Mouse (Mus musculus) cerebellum, adult 11 months (tissue): ENCODE results near the gene Ror1.
A peak's percentile ranks its signal among the peaks of the same experiment; 100 is the strongest.

Experiments used
- DNase-seq: peaks from one replicate; pipeline ENCODE4 v3.0.0; 2022

The Ror1 gene

GRCm38 (mm10) chr4:100393374-100394061 lies 297.9 kb downstream of the Ror1 start:
- no peak for DNase-seq

DNA sequence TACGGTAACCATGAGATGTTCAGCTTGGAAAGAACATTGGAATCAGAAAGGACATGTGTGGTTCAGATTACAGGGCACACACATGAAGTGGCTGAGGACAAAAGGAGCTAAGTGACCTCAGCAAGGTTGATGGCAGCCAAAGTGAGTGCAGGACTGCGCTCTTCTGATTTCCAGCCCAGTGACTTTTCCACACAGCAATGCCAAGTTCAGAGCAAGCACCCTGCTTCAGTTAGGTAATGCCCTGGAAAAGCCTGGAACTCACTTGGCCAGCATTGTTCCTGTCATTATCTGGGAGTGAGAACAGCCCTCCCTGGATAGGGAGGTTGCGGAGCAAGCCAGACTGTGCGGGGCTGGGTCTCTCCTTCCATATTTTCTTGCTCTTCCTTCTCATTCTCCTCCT lies 299.8 kb downstream of the Ror1 start:
- no peak for DNase-seq

DNA sequence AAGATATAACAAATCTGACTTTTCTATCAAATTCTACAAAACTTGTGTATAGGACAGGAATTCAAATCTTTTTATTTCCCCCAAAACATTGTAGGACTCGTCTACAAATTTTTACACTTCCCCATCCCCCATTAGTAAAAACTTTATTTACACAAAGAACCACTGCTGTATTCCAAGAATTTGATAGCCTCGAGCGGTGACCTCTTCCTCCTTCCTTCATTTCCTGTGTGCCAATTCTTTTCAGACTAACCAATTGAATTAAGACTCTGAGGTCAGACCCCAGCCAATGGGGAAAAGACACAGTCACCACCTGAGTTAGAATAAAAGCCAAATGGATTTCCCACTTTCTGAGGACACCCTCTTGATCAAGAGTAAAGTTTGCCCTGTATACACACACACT lies 302.5 kb downstream of the Ror1 start:
- no peak for DNase-seq

DNA sequence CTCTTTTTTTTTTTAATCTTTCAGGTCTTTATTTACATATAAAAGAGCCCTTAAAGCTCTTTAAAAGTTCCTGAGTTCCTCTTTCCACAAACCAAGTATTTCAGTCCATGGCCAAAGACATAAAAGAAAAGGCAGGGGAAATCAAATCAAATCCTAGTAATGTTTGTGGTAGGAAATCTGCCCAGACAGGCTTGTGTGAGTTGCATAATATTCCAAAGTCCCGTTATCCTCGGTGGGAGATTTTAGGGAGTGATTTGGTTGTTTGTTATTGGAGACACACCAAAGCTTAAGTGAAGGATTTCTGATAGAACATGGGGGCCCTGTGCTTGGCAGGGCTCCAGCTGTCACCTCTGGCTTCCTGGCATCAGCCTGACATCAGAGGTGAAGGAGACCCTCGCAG lies 305.5 kb downstream of the Ror1 start:
- no peak for DNase-seq

- no peak for DNase-seq
Measured at GRCm38 (mm10) chr4:100401581-100402470, 306.2 kb downstream of the Ror1 start.

DNA sequence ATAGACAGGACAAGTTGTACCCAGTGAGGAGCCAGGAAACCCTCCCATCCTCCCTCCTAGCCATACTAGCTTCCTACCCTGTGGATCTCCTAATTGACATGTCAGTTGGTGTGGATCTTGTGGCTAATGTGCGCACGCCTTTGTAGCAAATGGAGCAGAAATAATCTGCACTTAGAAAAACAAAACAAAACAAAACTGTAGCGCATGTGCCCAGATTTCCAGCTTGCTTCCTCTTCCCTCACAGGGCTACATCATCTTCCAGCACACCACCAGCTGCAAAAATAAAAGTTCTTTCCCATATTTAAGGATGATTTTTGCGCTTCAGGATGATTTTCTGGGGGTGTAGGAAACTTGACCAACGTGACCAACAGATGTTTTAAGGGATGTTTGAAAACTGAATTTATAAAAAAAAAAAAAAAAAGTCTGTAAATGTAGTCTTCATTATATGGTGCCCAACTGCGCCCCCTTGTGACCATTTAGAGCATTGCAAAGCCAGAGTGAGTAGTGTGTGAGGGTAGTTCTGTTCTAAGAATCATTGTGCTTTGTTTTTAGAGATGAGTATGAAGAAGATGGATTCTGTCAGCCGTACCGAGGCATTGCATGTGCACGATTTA lies 311.8 kb downstream of the Ror1 start:
- DNase-seq, result peak; percentile 73

DNA sequence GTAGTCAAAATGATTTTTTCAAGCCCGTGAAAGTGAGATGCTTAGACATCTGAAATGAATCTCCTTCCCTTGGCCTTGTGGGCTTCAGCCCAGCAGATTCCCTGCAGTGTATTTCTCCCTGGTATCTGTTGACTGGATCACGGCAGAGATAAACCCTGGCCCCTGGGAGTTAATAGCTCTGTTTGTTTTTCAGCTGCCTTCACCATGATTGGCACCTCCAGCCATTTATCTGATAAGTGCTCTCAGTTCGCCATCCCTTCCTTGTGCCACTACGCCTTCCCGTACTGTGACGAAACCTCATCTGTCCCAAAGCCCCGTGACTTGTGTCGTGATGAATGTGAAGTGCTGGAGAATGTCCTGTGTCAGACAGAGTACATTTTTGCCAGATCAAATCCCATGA lies 313.9 kb downstream of the Ror1 start:
- DNase-seq, result no peak

- no peak for DNase-seq
Measured at GRCm38 (mm10) chr4:100411841-100412539, 316.4 kb downstream of the Ror1 start.

GRCm38 (mm10) chr4:100422756-100423155 lies 327.2 kb downstream of the Ror1 start:
- DNase-seq, result no peak

GRCm38 (mm10) chr4:100426101-100426500 lies 330.5 kb downstream of the Ror1 start:
- DNase-seq, result no peak

GRCm38 (mm10) chr4:100429371-100429900 lies 333.8 kb downstream of the Ror1 start:
- DNase-seq, result no peak

DNA sequence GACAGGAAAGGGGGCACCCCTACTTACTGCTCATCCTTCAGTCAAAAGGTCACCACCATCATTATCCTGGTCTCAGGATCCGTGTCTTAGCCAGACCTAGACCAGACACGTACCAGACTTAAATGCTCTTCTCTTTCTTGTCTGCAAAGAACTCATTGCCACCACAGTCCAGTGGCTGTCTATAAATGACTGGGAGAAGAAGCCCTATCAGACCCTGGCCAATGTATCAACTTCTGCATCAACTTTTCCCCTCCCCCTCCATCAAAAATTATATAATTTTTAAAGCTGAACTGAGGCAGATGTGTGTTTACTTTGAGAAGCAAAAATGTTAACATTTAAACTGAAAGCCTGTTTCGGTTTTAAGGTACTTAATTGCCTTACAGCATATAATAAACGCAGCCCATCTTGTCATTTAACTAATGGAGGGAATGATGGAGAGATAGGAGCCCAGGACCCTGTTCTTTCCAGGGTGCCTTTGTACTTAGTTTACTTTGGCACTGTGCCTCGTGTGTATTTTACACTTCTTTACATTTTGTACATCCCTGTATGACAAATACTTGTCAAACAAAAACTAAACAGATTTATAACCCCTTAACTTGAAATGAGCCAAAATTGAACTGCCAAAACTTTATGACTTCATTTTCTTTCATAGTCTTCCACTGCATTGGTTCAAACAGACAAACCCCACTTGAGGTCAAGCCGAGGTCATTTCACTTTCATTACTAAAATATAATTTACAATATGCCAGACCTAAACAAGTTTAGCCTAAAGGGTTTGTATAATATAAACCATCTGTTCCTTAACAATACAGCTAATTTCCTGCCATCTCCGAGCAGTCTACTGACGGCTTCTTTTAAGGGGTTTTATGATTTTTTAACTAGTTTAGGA lies 339.9 kb downstream of the Ror1 start:
- no peak for DNase-seq

- DNase-seq, result no peak
Measured at GRCm38 (mm10) chr4:100436169-100436547, 340.6 kb downstream of the Ror1 start.

- DNase-seq, result no peak
Measured at GRCm38 (mm10) chr4:100446897-100447296, 351.3 kb downstream of the Ror1 start.

DNA sequence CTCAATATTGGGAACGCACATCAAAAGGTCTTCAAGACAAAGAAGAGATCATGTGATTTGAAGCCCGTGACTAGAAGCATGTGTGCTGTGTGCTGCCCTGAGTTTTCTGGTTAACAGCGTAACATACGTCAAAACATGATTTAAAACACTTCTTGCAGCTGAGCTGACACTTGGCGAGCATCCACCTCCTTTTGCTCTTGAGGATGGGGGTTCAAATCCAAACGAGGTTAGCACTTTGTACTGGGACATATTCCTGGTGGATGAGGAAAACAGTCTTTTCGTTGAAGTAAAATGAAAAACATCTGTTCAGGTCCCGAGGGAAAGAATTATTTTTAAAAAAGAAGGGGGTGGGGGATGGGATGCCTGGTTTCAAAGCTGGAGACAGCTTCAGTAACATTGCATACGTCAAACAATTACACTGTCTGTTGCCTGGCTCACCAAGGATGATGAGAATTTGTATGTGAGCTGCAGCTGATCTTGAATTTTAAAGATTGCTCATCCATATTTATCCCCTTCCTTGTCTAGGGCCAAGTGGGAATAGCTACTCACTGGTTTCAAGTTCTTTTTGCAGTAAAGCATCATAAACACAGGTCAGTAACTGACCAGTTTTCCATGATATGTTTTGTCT lies 367.0 kb downstream of the Ror1 start:
- no peak for DNase-seq

GRCm38 (mm10) chr4:100478592-100479321 lies 383.2 kb downstream of the Ror1 start, which contains the start of gene Ube2u:
TSS of gene Ube2u (plus strand) at chr4:100478849.
- peak; percentile 3 for DNase-seq

- no peak for DNase-seq
Measured at GRCm38 (mm10) chr4:100488447-100488846, 392.9 kb downstream of the Ror1 start.
